Mouse (Mus musculus) 416B (cell line): Measurements from ENCODE around the gene Erh.

Experiments used
- DNase-seq: peaks from one replicate; pipeline ENCODE4 v3.0.0; 2011; ENCODE audit warnings: low read depth

The Erh gene

DNA sequence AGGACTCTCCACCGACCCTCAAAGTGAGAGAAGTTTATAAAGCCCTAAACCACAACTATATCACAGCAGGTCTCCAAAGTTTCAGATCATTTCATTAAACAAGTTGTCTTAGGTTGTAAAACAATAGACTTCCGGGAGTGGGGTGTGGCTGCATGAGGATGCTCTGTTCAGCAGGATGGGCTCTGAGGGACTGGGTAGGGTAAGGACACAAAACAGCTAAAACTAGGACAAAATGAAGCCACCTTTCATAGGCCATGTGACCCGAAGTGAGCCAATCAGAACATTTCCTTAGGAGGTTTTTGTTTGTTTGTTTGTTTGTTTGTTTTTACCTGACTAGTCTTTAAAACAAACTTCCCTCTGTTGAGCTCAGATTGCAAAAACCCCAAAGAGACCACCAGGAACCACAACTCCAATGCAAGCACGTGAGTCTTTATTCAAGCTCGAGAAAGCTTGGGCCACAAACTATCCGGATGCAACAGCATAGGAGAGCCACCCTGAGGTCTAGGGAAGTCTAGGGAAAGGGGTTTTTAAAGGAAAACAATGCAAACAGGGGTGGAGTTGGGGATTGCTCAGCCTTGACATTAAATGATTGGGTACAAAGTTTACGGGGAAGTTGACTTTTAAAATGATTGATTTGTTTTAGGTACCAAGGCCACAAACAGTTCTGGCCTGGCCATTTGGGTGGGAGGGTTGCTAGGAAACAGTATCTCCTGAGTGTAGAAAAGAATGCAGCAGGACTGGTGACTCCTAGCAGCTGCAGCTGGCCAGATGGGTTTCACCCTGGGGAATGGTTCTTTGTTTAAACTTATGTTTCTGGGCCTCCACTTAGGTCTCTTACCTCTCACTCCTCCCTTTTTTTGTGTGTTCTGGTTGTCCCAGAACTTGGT is 28.5 kb downstream of the Erh start:
- DNase-seq: no peak

- DNase-seq: no peak
Observed at GRCm38 (mm10) chr12:80612113-80612791, 31.9 kb downstream of the Erh start.

GRCm38 (mm10) chr12:80609928-80610327 is 34.2 kb downstream of the Erh start:
- no peak for DNase-seq

DNA sequence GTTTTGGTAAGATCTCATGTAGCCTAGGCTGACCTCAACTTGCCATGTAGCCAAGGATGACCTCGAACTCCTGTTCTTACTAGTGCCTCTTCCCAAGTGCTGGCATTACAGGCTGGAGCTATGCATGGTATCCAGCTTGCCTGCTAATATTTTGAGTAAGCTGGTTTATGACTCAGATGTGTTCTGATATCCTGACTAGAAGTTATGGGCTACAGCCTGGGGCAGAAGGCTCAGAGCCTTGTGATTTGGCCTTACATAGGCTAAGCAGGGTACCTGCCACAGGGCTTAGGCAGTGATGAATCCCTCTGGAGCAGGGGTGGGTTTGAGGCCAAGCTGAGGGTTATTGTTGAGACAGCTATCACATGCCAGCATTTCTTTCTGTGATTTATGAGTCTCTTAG is 35.6 kb downstream of the Erh start:
- DNase-seq: no peak

DNA sequence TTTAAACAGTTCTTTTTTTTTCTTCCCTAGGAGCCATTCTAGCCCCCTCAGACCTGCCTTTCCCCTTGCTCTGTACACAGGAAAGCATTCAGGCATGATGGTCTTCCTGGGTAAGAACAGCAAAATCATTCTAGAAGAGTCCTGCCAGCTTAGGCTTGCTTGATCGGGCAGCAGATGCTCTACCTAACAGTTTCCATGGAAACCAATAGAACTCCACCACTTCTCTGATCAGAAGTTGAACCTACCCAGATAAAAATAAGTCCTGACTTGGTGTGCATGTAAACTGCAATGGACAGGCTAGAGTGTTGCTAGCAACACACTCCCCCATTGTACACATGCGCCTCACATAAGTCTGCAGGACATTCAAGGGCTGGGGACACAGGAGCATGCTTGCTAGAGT is 39.9 kb downstream of the Erh start:
- DNase-seq: no peak

- DNase-seq: peak; percentile 69
Observed at GRCm38 (mm10) chr12:80603566-80603965, 40.6 kb downstream of the Erh start.

GRCm38 (mm10) chr12:80602432-80602831 is 41.7 kb downstream of the Erh start:
- DNase-seq: no peak

- DNase-seq: no peak
Observed at GRCm38 (mm10) chr12:80601597-80602269, 42.4 kb downstream of the Erh start.

DNA sequence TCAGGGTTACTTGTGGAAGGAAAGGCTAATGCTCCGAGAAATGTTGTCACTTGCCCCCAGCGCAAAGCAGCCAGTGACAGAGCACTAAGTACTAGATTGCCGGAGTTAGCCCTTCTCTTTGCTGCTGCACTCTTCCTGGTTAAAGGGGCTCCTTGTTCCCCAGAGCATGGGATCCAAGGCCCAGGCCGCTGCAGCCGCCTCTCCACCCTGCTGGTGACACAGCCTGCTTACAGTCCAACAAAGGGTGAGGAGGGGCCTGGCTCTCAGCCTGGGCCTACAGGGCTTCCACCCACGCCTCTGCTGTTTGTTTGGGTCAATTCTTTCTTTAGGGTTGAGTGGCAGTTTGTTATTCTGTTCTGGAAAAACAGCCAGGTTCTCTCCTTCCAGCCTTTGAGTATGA is 45.4 kb downstream of the Erh start:
- DNase-seq: no peak

GRCm38 (mm10) chr12:80598236-80598635 is 45.9 kb downstream of the Erh start:
- no peak for DNase-seq

GRCm38 (mm10) chr12:80595968-80596367 is 48.2 kb downstream of the Erh start:
- DNase-seq: no peak

DNA sequence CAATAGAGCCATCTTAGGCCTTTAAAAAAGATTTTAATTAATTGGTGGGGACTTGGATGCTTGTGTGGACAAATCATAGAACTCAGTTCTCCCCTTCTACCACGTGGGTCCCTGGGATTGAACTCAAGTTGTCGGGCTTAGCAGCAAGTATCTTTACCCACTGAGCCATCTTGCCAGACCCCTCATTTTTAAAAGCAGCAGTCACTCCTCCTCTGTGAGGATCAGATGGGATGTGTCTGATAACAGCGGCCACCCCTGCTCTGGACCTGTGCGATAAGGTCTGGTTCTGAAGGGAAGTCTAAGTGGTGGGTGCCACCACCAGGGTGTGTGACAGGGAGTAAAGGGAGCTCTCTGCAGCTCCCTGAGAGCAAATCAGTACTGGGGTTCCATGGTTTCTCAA is 48.6 kb downstream of the Erh start:
- no peak for DNase-seq

- DNase-seq: no peak
Observed at GRCm38 (mm10) chr12:80594781-80595180, 49.4 kb downstream of the Erh start.

- peak; percentile 80 for DNase-seq
Observed at GRCm38 (mm10) chr12:80594141-80594540, 50.0 kb downstream of the Erh start.

- DNase-seq: peak; percentile 45
Observed at GRCm38 (mm10) chr12:80584973-80585372, 59.2 kb downstream of the Erh start.
